Mouse (Mus musculus) kidney, postnatal 25 days (tissue): ENCODE measurements at regions not wholly inside any gene's neighbourhood (a gene's known extent, or its start where the extent isn't known, plus 50 kb on each side); places are given as distances from the start of the nearest gene placed in this dataset.

Experiments
- DNase-seq, 2 experiments: peaks; one replicate each; pipeline ENCODE4 v3.0.0; 2021; ENCODE audit warnings: mixed read lengths in 2 of 2

- DNase-seq = no peak
Observed at GRCm38 (mm10) chr14:106373451-106373850, 267.5 kb downstream of the Trim52 start.

- DNase-seq = no peak
Observed at GRCm38 (mm10) chr14:106379645-106380044, 273.6 kb downstream of the Trim52 start.

GRCm38 (mm10) chr14:106387671-106388070 is 281.7 kb downstream of the Trim52 start:
- DNase-seq = no peak

- DNase-seq = no peak
Observed at GRCm38 (mm10) chr14:106390546-106390945, 284.5 kb downstream of the Trim52 start.

- DNase-seq = peak; percentile 8 to 32
Observed at GRCm38 (mm10) chr14:106393978-106394377, 288.0 kb downstream of the Trim52 start.

- DNase-seq = no peak
Observed at GRCm38 (mm10) chr14:106412917-106413558, 307.0 kb downstream of the Trim52 start.

GRCm38 (mm10) chr14:106424714-106425113 is 318.7 kb downstream of the Trim52 start:
- peak; percentile 10 to 31 for DNase-seq

GRCm38 (mm10) chr14:106428594-106428993 is 322.6 kb downstream of the Trim52 start:
- no peak for DNase-seq

- DNase-seq = peak; percentile 54 to 71
Observed at GRCm38 (mm10) chr14:106439282-106439681, 333.3 kb downstream of the Trim52 start.

GRCm38 (mm10) chr14:106489074-106489473 is 383.1 kb downstream of the Trim52 start:
- DNase-seq = no peak

GRCm38 (mm10) chr14:106491389-106491788 is 385.4 kb downstream of the Trim52 start:
- no peak for DNase-seq

GRCm38 (mm10) chr14:106500344-106501135 is 394.5 kb downstream of the Trim52 start:
- peak in 1 of 2 experiments; percentile 5 for DNase-seq

GRCm38 (mm10) chr14:106506921-106507320 is 400.9 kb downstream of the Trim52 start:
- DNase-seq = no peak

- DNase-seq = no peak
Observed at GRCm38 (mm10) chr14:106518552-106519358, 412.8 kb downstream of the Trim52 start.

GRCm38 (mm10) chr14:106520808-106521207 is 414.8 kb downstream of the Trim52 start:
- no peak for DNase-seq

- DNase-seq = no peak
Observed at GRCm38 (mm10) chr14:106550150-106550549, 444.2 kb downstream of the Trim52 start.

- DNase-seq = no peak
Observed at GRCm38 (mm10) chr14:106579281-106579680, 473.3 kb downstream of the Trim52 start.

- no peak for DNase-seq
Observed at GRCm38 (mm10) chr14:106581886-106582285, 475.9 kb downstream of the Trim52 start.

- DNase-seq = no peak
Observed at GRCm38 (mm10) chr14:106593352-106593751, 487.4 kb downstream of the Trim52 start.

- no peak for DNase-seq
Observed at GRCm38 (mm10) chr14:106593980-106594379, 488.0 kb downstream of the Trim52 start.

GRCm38 (mm10) chr14:106607041-106607440 is 501.0 kb downstream of the Trim52 start:
- no peak for DNase-seq

GRCm38 (mm10) chr14:106608341-106608927 is 502.4 kb downstream of the Trim52 start:
- no peak for DNase-seq
